Mouse (Mus musculus): ENCODE measurements around the gene B3gnt7. TPM values are rescaled to one million over a fixed set of nuclear protein-coding genes. Genes with fewer than 3 reads are reported as not detected.

B3gnt7 gene
- total RNA-seq, 2 experiments from 2014 or later, result 0.77 to 1.1 TPM

DNA sequence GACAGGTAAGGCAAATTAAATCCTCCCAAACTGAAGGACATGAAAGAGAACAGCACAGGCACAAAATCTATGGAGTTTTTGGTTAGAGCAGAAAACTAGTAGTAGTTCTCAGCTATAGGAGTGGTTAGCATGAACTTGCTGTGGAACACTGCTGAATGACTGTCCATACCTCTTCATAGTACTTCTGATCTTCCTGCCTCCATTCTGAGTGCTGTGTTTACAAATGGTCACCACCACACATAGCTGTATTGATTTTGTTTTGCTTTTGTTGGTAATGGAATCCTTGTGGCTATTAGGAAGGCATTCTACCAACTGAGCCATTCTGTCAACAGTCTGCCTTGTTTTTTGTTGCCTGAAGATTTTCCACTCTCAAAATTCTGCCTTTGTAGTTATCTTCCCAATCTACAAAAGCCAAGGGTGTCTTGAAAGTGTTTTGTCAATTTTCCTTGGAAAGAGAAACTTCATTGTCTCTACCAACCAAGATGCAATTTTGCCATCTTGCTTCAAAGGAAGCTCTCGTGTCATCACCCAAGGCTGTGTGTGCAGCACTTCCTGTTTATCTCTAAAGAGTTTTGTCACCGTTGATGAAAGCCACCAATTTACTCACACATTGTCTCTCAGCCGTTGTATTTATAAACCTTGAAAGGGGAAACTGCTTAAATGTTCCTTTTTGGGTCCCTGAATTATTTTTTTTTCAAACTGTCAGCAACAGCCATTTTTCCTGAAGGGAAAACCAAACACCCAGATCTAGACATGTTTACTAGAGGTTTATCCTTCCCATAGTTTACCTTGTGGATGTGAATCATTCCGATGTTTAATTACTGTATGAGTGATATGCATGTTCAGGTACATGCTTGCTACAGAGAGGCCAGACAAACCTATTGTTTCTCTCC lies 41.6 kb downstream of the B3gnt7 start:
- DNase-seq (ENCODE audit: low spot score in 2 of 2), result no peak

DNA sequence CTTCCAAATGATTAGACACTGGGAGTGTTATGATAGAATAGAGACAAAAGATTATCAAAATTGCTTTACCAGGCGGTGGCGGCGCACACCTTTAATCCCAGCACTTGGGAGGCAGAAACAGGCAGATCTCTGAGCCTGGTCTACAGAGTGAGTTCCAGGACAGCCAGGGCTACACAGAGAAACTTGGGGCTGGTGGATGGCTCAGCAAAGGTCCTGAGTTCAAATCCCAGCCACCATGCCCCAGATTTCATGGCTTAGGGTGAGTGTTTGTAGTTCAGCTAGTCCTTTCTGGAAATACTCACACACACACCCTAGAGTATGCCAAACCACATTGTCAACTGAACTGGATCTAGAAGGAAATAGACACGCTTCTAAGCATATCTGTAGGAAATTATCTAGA lies 42.4 kb downstream of the B3gnt7 start:
- no peak for DNase-seq (ENCODE audit: low spot score in 2 of 2)

DNA sequence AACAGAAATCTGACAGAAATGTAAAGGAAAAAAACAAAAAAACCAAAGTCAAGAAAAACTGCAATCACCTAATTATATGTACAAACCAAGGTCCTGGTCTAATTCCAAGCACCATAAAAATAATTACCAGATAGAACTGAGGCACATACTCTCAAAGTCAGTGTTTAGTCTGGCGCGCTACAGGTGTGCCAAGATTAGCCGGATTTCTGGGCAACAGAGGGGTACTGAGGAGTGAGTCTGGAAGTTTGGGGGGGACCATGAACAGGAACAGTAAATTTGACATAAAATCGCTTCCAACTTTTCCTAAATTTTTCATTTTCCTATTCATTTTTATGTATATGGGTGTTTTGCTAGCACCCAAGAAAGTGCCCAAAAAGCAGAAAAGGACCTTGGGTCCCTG lies 43.3 kb downstream of the B3gnt7 start:
- DNase-seq (ENCODE audit: low spot score in 2 of 2), result no peak

DNA sequence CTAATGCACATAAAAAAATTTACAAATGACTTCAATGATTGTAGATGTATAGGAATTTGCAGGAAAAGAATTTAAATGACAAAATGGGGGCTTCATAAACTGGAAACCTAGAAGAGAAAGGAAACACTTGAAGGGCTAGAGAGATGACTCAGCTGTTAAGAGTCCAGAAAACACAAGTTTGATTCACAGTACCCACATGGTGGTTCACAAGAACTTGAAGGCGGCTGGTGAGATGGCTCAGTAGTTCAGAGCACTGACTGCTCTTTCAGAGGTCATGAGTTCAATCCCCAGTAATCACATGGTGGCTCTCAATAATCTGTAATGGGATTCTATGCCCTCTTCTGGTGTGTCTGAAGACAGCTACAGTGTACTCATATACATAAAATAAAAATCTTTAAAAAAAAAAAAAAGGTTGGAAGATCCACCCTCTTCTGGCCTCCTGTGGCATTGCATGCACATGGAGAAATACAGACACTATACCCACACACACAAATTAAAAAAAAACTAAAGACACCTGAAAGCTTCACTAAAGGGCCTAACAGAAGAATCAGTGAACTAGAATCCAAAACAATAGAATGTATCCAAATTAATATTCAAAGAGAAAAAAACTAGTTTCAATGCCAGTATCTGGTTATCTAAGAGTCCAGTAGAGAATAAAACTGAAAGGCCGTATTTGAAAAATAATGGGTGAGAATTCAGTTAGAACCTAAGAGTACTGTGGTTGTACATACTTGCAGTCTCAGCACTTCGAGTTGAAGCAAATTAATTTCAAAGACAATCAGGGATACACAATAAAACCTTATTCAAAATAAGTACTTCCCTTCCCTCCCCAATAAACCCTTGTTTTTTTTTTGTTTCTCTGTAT lies 44.5 kb downstream of the B3gnt7 start:
- no peak for DNase-seq (ENCODE audit: low spot score in 2 of 2)

DNA sequence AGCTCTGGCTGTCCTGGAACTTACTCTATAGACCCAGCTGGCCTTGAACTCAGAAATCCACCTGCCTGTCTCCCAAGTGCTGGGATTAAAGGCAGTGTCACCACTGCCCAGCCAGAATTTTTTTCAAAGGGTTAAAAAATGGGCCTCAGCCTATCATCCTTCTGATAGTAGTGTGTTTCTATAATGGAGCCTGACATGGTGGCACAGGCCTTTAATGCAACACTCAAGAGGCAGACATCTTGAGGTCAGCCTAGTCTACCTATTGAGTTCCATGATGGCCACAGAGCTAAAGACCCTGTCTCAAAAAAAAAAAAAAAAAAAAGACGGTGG lies 45.0 kb downstream of the B3gnt7 start:
- no peak for DNase-seq (ENCODE audit: low spot score in 2 of 2)

DNA sequence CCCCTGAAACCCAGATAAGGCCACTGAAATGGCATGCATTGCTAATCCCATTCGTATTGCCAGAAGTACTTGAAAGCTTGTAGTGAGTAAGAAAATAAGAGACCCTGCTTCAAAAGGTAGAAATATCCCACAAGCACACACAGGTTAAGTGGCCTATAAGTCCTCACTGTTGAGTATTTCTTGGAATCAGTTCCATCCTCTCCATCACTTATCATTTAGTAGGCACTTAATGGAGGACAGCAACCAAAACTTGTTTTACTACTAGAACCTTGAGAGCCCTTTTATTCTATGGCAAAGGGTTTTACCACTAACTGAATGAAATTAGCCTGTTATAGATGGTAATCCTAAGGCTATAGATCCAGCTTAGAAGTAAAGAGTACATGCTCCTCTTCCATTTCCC lies 45.5 kb downstream of the B3gnt7 start:
- no peak for DNase-seq (ENCODE audit: low spot score in 2 of 2)

DNA sequence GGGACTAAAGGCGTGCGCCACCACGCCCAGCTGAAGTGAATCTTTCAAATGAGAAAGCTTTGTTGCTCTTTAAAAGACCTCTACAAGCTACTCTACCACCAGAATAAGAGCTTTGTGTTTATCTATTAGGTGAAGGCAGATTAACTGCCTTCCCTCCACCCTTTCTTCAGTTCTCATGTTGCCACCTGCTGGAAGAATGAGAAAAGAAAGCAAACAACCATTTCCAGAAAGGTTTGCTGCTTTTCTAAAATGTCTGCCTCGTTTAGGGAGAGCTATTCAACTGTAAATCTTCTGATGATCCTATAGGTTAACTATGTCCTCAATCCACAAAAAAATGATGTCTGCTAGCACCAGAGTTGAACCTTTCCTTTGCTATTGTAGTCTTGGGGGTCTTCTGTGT lies 46.2 kb downstream of the B3gnt7 start:
- no peak for DNase-seq (ENCODE audit: low spot score in 2 of 2)

DNA sequence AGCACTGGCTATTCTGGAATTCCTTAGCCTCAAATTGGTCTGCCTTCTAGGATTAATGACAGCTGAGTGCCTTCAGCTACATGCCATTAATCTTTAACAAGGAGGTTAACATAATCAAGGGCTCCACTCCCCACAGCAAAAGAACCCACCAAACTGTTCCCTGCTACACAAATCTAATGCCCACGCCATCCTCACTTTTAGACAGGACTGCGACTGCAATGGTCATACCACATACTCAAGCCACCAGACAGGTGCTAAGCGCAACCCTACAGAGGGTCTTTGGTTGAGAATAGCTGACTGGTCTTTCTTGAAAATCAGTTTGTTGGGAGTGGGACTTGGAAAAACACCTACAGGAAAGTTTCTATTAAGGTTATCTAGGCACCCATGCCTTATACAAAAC lies 46.6 kb downstream of the B3gnt7 start:
- DNase-seq (ENCODE audit: low spot score in 2 of 2), result no peak

DNA sequence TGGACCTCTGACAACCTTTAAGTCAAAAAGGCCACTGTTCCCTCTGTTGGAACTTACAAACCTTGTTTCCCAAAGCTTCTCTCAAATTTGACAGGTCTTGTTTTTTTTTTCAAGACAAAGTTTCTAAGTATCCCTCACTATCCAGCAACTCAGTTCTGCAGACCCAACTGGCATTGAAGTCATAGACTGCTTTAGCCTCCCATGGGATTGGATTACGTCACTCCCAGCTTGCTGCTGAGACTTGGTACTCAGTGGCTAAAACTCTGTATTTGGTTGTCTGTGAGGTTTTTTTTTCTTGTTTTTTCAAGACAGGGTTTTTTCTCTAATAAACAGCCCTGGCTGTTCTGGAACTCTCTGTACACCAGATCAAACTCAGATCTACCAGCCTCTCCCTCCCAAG lies 47.1 kb downstream of the B3gnt7 start:
- DNase-seq (ENCODE audit: low spot score in 2 of 2), result no peak

DNA sequence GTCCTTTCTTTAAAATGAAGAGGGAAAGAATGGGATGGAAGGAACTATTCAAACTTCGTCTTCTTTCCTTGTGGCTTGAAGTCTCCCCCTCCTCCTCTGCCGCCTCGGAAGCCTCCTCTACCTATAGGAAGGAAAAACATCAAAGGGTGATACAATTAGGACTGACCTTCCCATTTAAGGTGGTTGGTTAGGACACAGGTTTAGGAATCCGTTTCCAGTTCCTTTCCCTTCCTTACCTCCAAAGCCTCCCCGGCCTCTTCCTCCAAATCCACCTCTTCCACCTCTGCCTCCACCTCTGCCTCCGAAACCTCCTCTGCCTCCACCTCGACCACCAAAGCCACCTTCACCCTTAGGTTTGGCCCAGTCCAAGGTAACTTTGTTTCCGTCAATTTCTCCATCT lies 47.9 kb downstream of the B3gnt7 start:
- DNase-seq (ENCODE audit: low spot score in 2 of 2), result no peak

DNA sequence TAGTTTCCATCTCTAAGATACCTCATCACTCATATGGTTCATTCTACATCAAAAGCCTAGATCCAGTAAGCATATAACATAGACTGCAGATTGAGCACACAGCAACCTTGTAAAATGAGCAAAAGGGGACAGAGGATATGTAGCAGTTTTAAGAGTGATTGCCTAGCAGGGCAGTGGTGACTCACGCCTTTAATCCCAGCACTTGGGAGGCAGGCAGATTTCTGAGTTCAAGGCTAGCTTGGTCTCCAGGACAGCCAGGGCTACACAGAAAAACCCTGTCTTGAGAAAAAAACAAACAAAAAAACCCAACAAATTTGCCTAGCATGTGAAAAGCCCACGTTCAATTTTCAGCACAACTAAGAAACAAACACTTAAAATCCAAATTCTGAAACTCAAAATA lies 51.6 kb downstream of the B3gnt7 start:
- no peak for DNase-seq (ENCODE audit: low spot score in 2 of 2)

Small RNAs within 50 kb of the gene (microRNA-seq; reads per million reads assigned to microRNA genes)
- 59.6 to 72.6 reads per million in 2 experiments for gene mmu-mir-3535

Other genes with a start within 250 kb of the B3gnt7 start
- 100 to 1,000 TPM; 114 to 115 TPM for gene Psmd1, start 238.4 kb upstream of the B3gnt7 start, total RNA-seq (2021)
- not detected for gene Htr2b, start 190.9 kb upstream of the B3gnt7 start, total RNA-seq (2021)
- gene Gm21972, start 169.2 kb upstream of the B3gnt7 start, total RNA-seq (2021), result 10 to 100 TPM in 1 of 2 experiments, 1 to 10 TPM in 1; 9.8 to 10.3 TPM
- gene Armc9, start 148.1 kb upstream of the B3gnt7 start, total RNA-seq (2021), result 10 to 100 TPM; 32.2 to 36.4 TPM
- gene Ncl, start 56.6 kb downstream of the B3gnt7 start, total RNA-seq (2021), result 100 to 1,000 TPM; 130 TPM
- gene Nmur1, start 123.4 kb downstream of the B3gnt7 start, total RNA-seq (2021), result not detected
- gene Tex44, start 123.5 kb downstream of the B3gnt7 start, total RNA-seq (2021), result not detected
- gene Ptma, start 223.9 kb downstream of the B3gnt7 start, total RNA-seq (2021), result 100 to 1,000 TPM; 356 to 357 TPM